Mouse (Mus musculus): ENCODE data around the gene Fbxw9. TPM values are rescaled to one million over a fixed set of nuclear protein-coding genes. Genes with fewer than 3 reads are reported as not detected.

Fbxw9 gene
- 34.6 and 37.3 TPM in 2 replicates for polyA plus RNA-seq (2015; fragmentation: Nextera tagmentation; extraction: Ambion mirVana)

- no peaks in the 10 kb centered on the region for H3K27me3 ChIP-seq (ENCODE audit: insufficient read depth, low read length)
- peak within 1 kb of the TSS; percentile 95 for H3K4me3 ChIP-seq (ENCODE audit: low read length)
- ATAC-seq (ENCODE audit: low FRiP score, low TSS enrichment): peak; percentile 93
- H3K36me3 ChIP-seq (ENCODE audit: insufficient read depth, low read length): peaks cover 18% of the 10 kb centered on the region
- H3K9me3 ChIP-seq (ENCODE audit: low read length): no peaks in the 10 kb centered on the region
- H3K27ac ChIP-seq (ENCODE audit: low read length): no peak within 1 kb of the TSS
- H3K4me1 ChIP-seq (ENCODE audit: insufficient read depth, low read length): peaks cover 8% of the 10 kb centered on the region
- peak within 1 kb of the TSS; percentile 79 for H3K9ac ChIP-seq (replicated peaks; ENCODE audit: low read length)
- peak within 1 kb of the TSS; percentile 95 for H3K4me2 ChIP-seq (replicated peaks; ENCODE audit: low read depth, low read length)
- WGBS: under 1% methylated on average over 52 of the region's 53 CpGs
These were observed at the start of gene Fbxw9 for GRCm38 (mm10) chr8:85059879-85060616. Gene Fbxw9, plus strand, starts transcription at chr8:85060055.

- H3K4me1 ChIP-seq (ENCODE audit: insufficient read depth, low read length): no peaks in the 10 kb centered on the region
- 11% methylated on average over 28 of the region's 28 CpGs for WGBS
- no peaks in the 10 kb centered on the region for H3K9me3 ChIP-seq (ENCODE audit: low read length)
- no peaks in the 10 kb centered on the region for H3K36me3 ChIP-seq (ENCODE audit: insufficient read depth, low read length)
- H3K27me3 ChIP-seq (ENCODE audit: insufficient read depth, low read length): peaks cover 36% of the 10 kb centered on the region
- H3K27ac ChIP-seq (ENCODE audit: low read length): no peak overlapping the region
- H3K9ac ChIP-seq (replicated peaks; ENCODE audit: low read length): no peak overlapping the region
- no peak overlapping the region for H3K4me3 ChIP-seq (ENCODE audit: low read length)
- no peak; the same call in 1 of the 2 replicates for ATAC-seq (ENCODE audit: low FRiP score, low TSS enrichment)
- no peak overlapping the region for H3K4me2 ChIP-seq (replicated peaks; ENCODE audit: low read depth, low read length)
These were observed 48.6 kb upstream of the Fbxw9 start for GRCm38 (mm10) chr8:85011242-85011641.

GRCm38 (mm10) chr8:85013230-85013840 is 46.5 kb upstream of the Fbxw9 start:
- ATAC-seq (ENCODE audit: low FRiP score, low TSS enrichment): peak; percentile 72
- peak overlapping the region; percentile 40; the same call in 1 of the 2 replicates for H3K9ac ChIP-seq (replicated peaks; ENCODE audit: low read length)

GRCm38 (mm10) chr8:85014431-85014830 is 45.4 kb upstream of the Fbxw9 start, which contains the start of gene Best2:
Gene Best2, minus strand, starts transcription at chr8:85014531.
- no peak for ATAC-seq (ENCODE audit: low FRiP score, low TSS enrichment)
- 43% methylated on average over 2 of the region's 2 CpGs for WGBS

More at GRCm38 (mm10) chr8:85013230-85013840, 46.5 kb upstream of the Fbxw9 start:
- Histone ChIP-seq H3K27ac (ENCODE audit: low read length) (no peak overlapping the region), H3K4me2 (replicated peaks; ENCODE audit: low read depth, low read length) (peak overlapping the region; percentile 59), H3K4me3 (ENCODE audit: low read length) (peak overlapping the region; percentile 35), H3K27me3 (ENCODE audit: insufficient read depth, low read length) (peaks cover 28% of the 10 kb centered on the region), H3K9me3 (ENCODE audit: low read length) (no peaks in the 10 kb centered on the region), H3K36me3 (ENCODE audit: insufficient read depth, low read length) (peaks cover 8% of the 10 kb centered on the region), H3K4me1 (ENCODE audit: insufficient read depth, low read length) (no peaks in the 10 kb centered on the region)
- 6% methylated on average over 26 of the region's 26 CpGs for WGBS

GRCm38 (mm10) chr8:85016724-85017123 is 43.1 kb upstream of the Fbxw9 start:
- Histone ChIP-seq H3K4me1 (ENCODE audit: insufficient read depth, low read length) (no peaks in the 10 kb centered on the region), H3K9ac (replicated peaks; ENCODE audit: low read length) (no peak overlapping the region), H3K27me3 (ENCODE audit: insufficient read depth, low read length) (peaks cover 15% of the 10 kb centered on the region), H3K4me3 (ENCODE audit: low read length) (no peak overlapping the region), H3K4me2 (replicated peaks; ENCODE audit: low read depth, low read length) (no peak overlapping the region), H3K36me3 (ENCODE audit: insufficient read depth, low read length) (peaks cover 26% of the 10 kb centered on the region), H3K27ac (ENCODE audit: low read length) (no peak overlapping the region), H3K9me3 (ENCODE audit: low read length) (no peaks in the 10 kb centered on the region)
- WGBS: 67% methylated on average over 10 of the region's 10 CpGs
- ATAC-seq (ENCODE audit: low FRiP score, low TSS enrichment): no peak

More at GRCm38 (mm10) chr8:85014431-85014830, 45.4 kb upstream of the Fbxw9 start, which contains the start of gene Best2:
- peaks cover 17% of the 10 kb centered on the region for H3K36me3 ChIP-seq (ENCODE audit: insufficient read depth, low read length)
- H3K9me3 ChIP-seq (ENCODE audit: low read length): no peaks in the 10 kb centered on the region
- peaks cover 28% of the 10 kb centered on the region for H3K27me3 ChIP-seq (ENCODE audit: insufficient read depth, low read length)
- no peak within 1 kb of the TSS for H3K27ac ChIP-seq (ENCODE audit: low read length)
- H3K4me2 ChIP-seq (replicated peaks; ENCODE audit: low read depth, low read length): peak within 1 kb of the TSS; percentile 59
- no peaks in the 10 kb centered on the region for H3K4me1 ChIP-seq (ENCODE audit: insufficient read depth, low read length)
- peak within 1 kb of the TSS; percentile 35 for H3K4me3 ChIP-seq (ENCODE audit: low read length)
- H3K9ac ChIP-seq (replicated peaks; ENCODE audit: low read length): peak within 1 kb of the TSS; percentile 40; the same call in 1 of the 2 replicates

- Histone ChIP-seq H3K27me3 (ENCODE audit: insufficient read depth, low read length) (peaks cover 15% of the 10 kb centered on the region), H3K9ac (replicated peaks; ENCODE audit: low read length) (no peak overlapping the region), H3K36me3 (ENCODE audit: insufficient read depth, low read length) (peaks cover 30% of the 10 kb centered on the region), H3K9me3 (ENCODE audit: low read length) (no peaks in the 10 kb centered on the region), H3K4me2 (replicated peaks; ENCODE audit: low read depth, low read length) (no peak overlapping the region), H3K4me3 (ENCODE audit: low read length) (no peak overlapping the region), H3K4me1 (ENCODE audit: insufficient read depth, low read length) (no peaks in the 10 kb centered on the region), H3K27ac (ENCODE audit: low read length) (no peak overlapping the region)
- 61% methylated on average over 5 of the region's 5 CpGs for WGBS
- ATAC-seq (ENCODE audit: low FRiP score, low TSS enrichment): no peak
These were observed 42.6 kb upstream of the Fbxw9 start for GRCm38 (mm10) chr8:85017209-85017608.

GRCm38 (mm10) chr8:85021514-85022055 is 38.3 kb upstream of the Fbxw9 start:
- Histone ChIP-seq H3K36me3 (ENCODE audit: insufficient read depth, low read length) (peaks cover 40% of the 10 kb centered on the region), H3K9ac (replicated peaks; ENCODE audit: low read length) (no peak overlapping the region), H3K27ac (ENCODE audit: low read length) (no peak overlapping the region), H3K4me3 (ENCODE audit: low read length) (no peak overlapping the region), H3K4me2 (replicated peaks; ENCODE audit: low read depth, low read length) (no peak overlapping the region), H3K9me3 (ENCODE audit: low read length) (no peaks in the 10 kb centered on the region), H3K27me3 (ENCODE audit: insufficient read depth, low read length) (no peaks in the 10 kb centered on the region), H3K4me1 (ENCODE audit: insufficient read depth, low read length) (peaks cover 19% of the 10 kb centered on the region)
- 95% methylated on average over 3 of the region's 3 CpGs for WGBS
- no peak for ATAC-seq (ENCODE audit: low FRiP score, low TSS enrichment)

- Histone ChIP-seq H3K27me3 (ENCODE audit: insufficient read depth, low read length) (no peaks in the 10 kb centered on the region), H3K9ac (replicated peaks; ENCODE audit: low read length) (no peak overlapping the region), H3K27ac (ENCODE audit: low read length) (no peak overlapping the region), H3K9me3 (ENCODE audit: low read length) (no peaks in the 10 kb centered on the region), H3K36me3 (ENCODE audit: insufficient read depth, low read length) (peaks cover 27% of the 10 kb centered on the region), H3K4me2 (replicated peaks; ENCODE audit: low read depth, low read length) (peak overlapping the region; percentile 83; the same call in 1 of the 2 replicates), H3K4me3 (ENCODE audit: low read length) (peak overlapping the region; percentile 73; the same call in 1 of the 2 replicates), H3K4me1 (ENCODE audit: insufficient read depth, low read length) (peaks cover 30% of the 10 kb centered on the region)
- ATAC-seq (ENCODE audit: low FRiP score, low TSS enrichment): no peak
- 93% methylated on average over 3 of the region's 3 CpGs for WGBS
These were observed 36.0 kb upstream of the Fbxw9 start for GRCm38 (mm10) chr8:85023846-85024245.

GRCm38 (mm10) chr8:85025098-85025932 is 34.5 kb upstream of the Fbxw9 start, which contains the start of gene Asna1:
Gene Asna1, minus strand, starts transcription at chr8:85025281.
- Histone ChIP-seq H3K4me1 (ENCODE audit: insufficient read depth, low read length) (peaks cover 33% of the 10 kb centered on the region), H3K9ac (replicated peaks; ENCODE audit: low read length) (peak within 1 kb of the TSS; percentile 68), H3K4me2 (replicated peaks; ENCODE audit: low read depth, low read length) (peak within 1 kb of the TSS; percentile 83), H3K4me3 (ENCODE audit: low read length) (peak within 1 kb of the TSS; percentile 73), H3K9me3 (ENCODE audit: low read length) (no peaks in the 10 kb centered on the region), H3K27me3 (ENCODE audit: insufficient read depth, low read length) (no peaks in the 10 kb centered on the region), H3K27ac (ENCODE audit: low read length) (peak within 1 kb of the TSS; percentile 94), H3K36me3 (ENCODE audit: insufficient read depth, low read length) (peaks cover 37% of the 10 kb centered on the region)
- ATAC-seq (ENCODE audit: low FRiP score, low TSS enrichment): peak; percentile 91
- 4% methylated on average over 30 of the region's 30 CpGs for WGBS

Data from kidney, embryonic 16.5 days (tissue).